Mouse (Mus musculus): ENCODE measurements around the gene Tbx6. TPM values are rescaled to one million over a fixed set of nuclear protein-coding genes. Genes with fewer than 3 reads are reported as not detected.
A peak's percentile ranks its signal among the peaks of the same experiment; 100 is the strongest.

The Tbx6 gene
- polyA plus RNA-seq, 1 experiment from 2014 or later = 0.08 TPM

DNA sequence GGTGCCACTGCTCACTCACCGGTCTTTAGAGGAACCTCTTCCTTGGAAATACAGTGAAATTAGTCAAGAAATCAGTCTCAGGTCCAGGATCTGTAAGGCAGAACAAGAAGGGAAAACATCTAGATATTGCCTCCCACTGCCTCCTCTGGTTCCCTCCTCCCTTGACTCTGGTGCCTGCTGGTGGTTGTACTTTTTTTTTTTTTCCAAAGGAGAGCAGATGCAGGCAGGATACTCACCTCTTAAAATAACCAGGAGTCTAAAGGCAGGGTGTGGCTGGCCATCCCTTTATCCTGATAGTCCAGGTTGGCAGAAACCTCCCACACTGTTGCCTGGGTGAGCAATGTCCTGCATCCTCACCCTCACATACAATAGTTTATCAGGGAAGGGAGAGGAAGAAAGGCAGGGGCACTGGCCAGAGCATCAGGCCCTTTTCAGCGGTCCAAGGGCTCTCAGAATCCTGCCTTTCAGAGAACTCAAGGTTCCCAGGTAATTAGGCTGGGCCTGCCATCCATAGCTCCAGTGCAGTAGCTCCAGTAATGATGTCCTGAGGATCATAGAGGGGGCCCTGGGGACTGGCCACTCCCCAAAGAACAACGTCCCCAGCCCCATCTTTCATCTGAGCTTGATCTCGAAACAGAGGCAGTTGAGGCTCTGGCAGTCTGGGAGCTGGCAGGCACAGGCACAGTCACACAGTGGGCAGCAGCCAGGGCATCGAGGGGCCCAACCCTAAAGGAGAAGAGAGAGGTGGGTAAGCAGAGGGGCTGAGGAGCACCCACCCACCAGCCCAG lies 19.2 kb downstream of the Tbx6 start:
- peak overlapping the region; percentile 80 for H3K4me3 ChIP-seq (ENCODE audit: low read depth, low read length)
- TF ChIP-seq CTCF (IDR thresholded peaks at IDR 0.05; ENCODE audit: low read depth) = no peak; the same call in 1 of the 2 replicates
- TF ChIP-seq EP300 (optimal IDR thresholded peaks at IDR 0.05) = no peak
- no peak for DNase-seq (ENCODE audit: low spot score)

DNA sequence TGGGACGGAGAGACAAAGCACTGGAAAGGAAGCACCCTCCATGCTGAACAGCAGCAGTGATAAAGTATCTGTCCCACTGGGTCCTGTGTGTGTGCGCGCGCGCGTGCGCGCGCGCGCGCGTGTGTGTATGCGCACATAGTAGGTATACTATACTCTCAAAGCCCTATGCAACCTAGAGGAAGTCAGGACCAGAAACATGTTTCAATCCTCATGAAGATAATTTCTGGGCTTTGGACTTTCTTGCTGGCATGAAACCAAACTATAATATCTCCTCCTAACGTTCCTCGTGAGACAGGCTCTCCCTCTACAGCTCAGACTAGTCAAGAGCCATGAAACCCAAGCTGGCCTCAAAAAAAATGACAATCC lies 19.8 kb downstream of the Tbx6 start:
- Histone ChIP-seq H3K4me3 (ENCODE audit: low read depth, low read length) (no peak overlapping the region), H3K27ac (replicated peaks) (no peak overlapping the region), H3K4me2 (replicated peaks; ENCODE audit: low read depth) (no peak overlapping the region), H3K36me3 (ENCODE audit: control insufficient read depth, insufficient read depth, low read length) (peaks cover 5% of the 10 kb centered on the region; the same call in 1 of the 2 replicates), H3K9me3 (ENCODE audit: control insufficient read depth, low read length) (no peaks in the 10 kb centered on the region), H3K9ac (ENCODE audit: low read length) (no peak overlapping the region), H3K4me1 (replicated peaks; ENCODE audit: control insufficient read depth, insufficient read depth) (no peaks in the 10 kb centered on the region; the same call in 1 of the 2 replicates), H3K27me3 (ENCODE audit: control insufficient read depth, insufficient read depth, low read length) (no peaks in the 10 kb centered on the region)
- 88% methylated on average over 16 of the region's 16 CpGs for WGBS
- DNase-seq (ENCODE audit: low spot score) (no peak), ATAC-seq (ENCODE audit: low FRiP score, low TSS enrichment) (no peak)
- TF ChIP-seq EP300 (optimal IDR thresholded peaks at IDR 0.05) (no peak), CTCF (IDR thresholded peaks at IDR 0.05; ENCODE audit: low read depth) (no peak)

More for the DNA sequence above, 19.2 kb downstream of the Tbx6 start:
- Histone ChIP-seq H3K9ac (ENCODE audit: low read length) (peak overlapping the region; percentile 76), H3K27ac (replicated peaks) (peak overlapping the region; percentile 96), H3K4me2 (replicated peaks; ENCODE audit: low read depth) (peak overlapping the region; percentile 68), H3K36me3 (ENCODE audit: control insufficient read depth, insufficient read depth, low read length) (peaks cover 8% of the 10 kb centered on the region; the same call in 1 of the 2 replicates), H3K27me3 (ENCODE audit: control insufficient read depth, insufficient read depth, low read length) (no peaks in the 10 kb centered on the region), H3K9me3 (ENCODE audit: control insufficient read depth, low read length) (no peaks in the 10 kb centered on the region), H3K4me1 (replicated peaks; ENCODE audit: control insufficient read depth, insufficient read depth) (no peaks in the 10 kb centered on the region; the same call in 1 of the 2 replicates)
- no peak for ATAC-seq (ENCODE audit: low FRiP score, low TSS enrichment)
- WGBS = 52% methylated on average over 5 of the region's 5 CpGs

DNA sequence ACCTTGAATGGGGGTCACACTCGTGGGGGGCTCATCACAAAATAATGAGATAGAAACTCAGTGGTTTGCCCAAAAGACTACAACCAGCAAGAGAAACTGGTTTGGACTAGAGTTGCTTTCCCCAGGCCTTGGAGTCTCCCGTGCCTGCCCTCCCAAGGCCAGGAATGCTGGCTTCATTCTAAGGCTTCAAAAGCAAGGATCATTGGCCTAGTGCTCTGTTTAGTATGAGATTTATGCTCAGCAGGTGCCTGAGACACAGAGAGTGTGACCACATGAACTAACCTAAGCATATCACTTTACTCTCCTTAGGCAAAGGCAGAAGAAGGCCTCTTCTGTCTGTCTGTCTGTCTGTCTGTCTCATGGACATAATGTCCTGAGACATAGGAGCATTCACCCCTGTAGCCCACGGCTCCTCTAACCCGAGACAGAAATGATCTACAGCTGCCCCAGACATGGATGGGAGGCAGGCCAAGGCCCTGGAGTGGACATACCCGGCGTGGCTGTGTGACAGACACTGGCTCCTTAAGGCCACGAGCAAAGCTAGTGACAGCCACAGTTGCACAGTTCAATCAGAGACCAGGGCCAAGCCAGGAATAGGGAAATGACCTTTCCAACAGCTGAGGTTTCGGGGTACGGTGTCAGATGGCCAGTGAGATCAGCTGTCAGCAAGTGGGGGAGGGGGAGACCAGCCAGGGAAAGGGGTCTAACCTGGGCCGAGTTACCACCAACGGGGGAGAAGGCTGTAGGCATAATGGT lies 21.0 kb downstream of the Tbx6 start:
- TF ChIP-seq CTCF (IDR thresholded peaks at IDR 0.05; ENCODE audit: low read depth) = no peak
- no peak for TF ChIP-seq EP300 (optimal IDR thresholded peaks at IDR 0.05)
- Histone ChIP-seq H3K27ac (replicated peaks) (no peak overlapping the region), H3K36me3 (ENCODE audit: control insufficient read depth, insufficient read depth, low read length) (no peaks in the 10 kb centered on the region), H3K4me1 (replicated peaks; ENCODE audit: control insufficient read depth, insufficient read depth) (no peaks in the 10 kb centered on the region; the same call in 1 of the 2 replicates), H3K9ac (ENCODE audit: low read length) (no peak overlapping the region), H3K4me2 (replicated peaks; ENCODE audit: low read depth) (no peak overlapping the region), H3K9me3 (ENCODE audit: control insufficient read depth, low read length) (no peaks in the 10 kb centered on the region), H3K4me3 (ENCODE audit: low read depth, low read length) (no peak overlapping the region), H3K27me3 (ENCODE audit: control insufficient read depth, insufficient read depth, low read length) (no peaks in the 10 kb centered on the region)
- ATAC-seq (ENCODE audit: low FRiP score, low TSS enrichment) (no peak), DNase-seq (ENCODE audit: low spot score) (no peak)
- WGBS = 73% methylated on average over 11 of the region's 11 CpGs

DNA sequence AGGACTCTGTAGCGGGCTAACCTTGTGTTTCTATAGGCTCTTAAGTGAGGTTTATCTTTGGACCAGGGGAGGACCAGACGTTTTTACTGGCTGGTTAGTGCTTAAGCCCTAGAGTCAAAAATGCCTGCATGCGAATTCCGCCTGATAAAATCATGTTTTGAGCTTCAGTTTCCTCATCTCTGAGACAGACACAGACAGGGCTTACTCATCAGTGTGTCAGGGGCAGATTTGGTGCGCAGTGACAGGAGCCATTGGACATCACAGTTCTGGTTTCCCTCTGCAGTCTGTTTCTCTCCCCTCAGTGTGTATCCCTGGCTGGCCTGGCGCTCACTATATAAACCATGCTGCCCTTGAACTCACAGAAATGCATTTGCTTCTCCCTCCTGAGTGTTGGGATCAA lies 21.9 kb downstream of the Tbx6 start:
- Histone ChIP-seq H3K27ac (replicated peaks) (0 out of 2 replicates have a peak overlapping the region, but pooled peaks have one; percentile 45), H3K4me2 (replicated peaks; ENCODE audit: low read depth) (no peak overlapping the region), H3K36me3 (ENCODE audit: control insufficient read depth, insufficient read depth, low read length) (no peaks in the 10 kb centered on the region), H3K4me3 (ENCODE audit: low read depth, low read length) (no peak overlapping the region), H3K9ac (ENCODE audit: low read length) (no peak overlapping the region), H3K4me1 (replicated peaks; ENCODE audit: control insufficient read depth, insufficient read depth) (peaks cover 4% of the 10 kb centered on the region; the same call in 1 of the 2 replicates), H3K27me3 (ENCODE audit: control insufficient read depth, insufficient read depth, low read length) (no peaks in the 10 kb centered on the region), H3K9me3 (ENCODE audit: control insufficient read depth, low read length) (no peaks in the 10 kb centered on the region)
- ATAC-seq (ENCODE audit: low FRiP score, low TSS enrichment) = no peak
- DNase-seq (ENCODE audit: low spot score) = no peak
- 69% methylated on average over 6 of the region's 6 CpGs for WGBS
- TF ChIP-seq CTCF (IDR thresholded peaks at IDR 0.05; ENCODE audit: low read depth) (no peak), EP300 (optimal IDR thresholded peaks at IDR 0.05) (no peak)

DNA sequence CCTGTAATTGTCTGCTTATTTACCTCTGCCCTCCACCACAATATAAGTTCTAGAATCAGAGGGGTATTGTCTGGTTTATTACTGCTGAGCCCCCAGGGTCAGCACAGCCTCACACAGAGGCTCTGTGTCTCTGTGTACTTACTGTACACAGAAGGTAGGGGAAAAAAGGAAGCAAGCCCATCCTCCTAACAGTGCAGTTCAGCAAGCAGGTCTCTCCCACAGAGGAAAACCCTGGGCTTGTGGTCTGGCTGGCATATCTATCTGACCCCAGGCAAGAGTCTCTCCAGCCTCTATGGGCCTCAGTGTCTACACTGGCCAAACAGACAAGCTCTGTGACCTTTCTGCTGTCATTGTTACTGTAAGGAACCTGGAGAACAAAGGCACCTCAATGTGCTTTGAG lies 22.5 kb downstream of the Tbx6 start:
- DNase-seq (ENCODE audit: low spot score) (no peak), ATAC-seq (ENCODE audit: low FRiP score, low TSS enrichment) (no peak)
- H3K4me2 ChIP-seq (replicated peaks; ENCODE audit: low read depth) = no peak overlapping the region
- H3K27me3 ChIP-seq (ENCODE audit: control insufficient read depth, insufficient read depth, low read length) = no peaks in the 10 kb centered on the region
- peaks cover 4% of the 10 kb centered on the region; the same call in 1 of the 2 replicates for H3K4me1 ChIP-seq (replicated peaks; ENCODE audit: control insufficient read depth, insufficient read depth)
- no peak overlapping the region for H3K4me3 ChIP-seq (ENCODE audit: low read depth, low read length)
- H3K9me3 ChIP-seq (ENCODE audit: control insufficient read depth, low read length) = no peaks in the 10 kb centered on the region
- TF ChIP-seq EP300 (optimal IDR thresholded peaks at IDR 0.05) = no peak
- TF ChIP-seq CTCF (IDR thresholded peaks at IDR 0.05; ENCODE audit: low read depth) = no peak
- H3K9ac ChIP-seq (ENCODE audit: low read length) = no peak overlapping the region
- H3K36me3 ChIP-seq (ENCODE audit: control insufficient read depth, insufficient read depth, low read length) = no peaks in the 10 kb centered on the region
- H3K27ac ChIP-seq (replicated peaks) = no peak overlapping the region
